Mouse (Mus musculus): ENCODE measurements at regions not wholly inside any gene's neighbourhood (a gene's known extent, or its start where the extent isn't known, plus 50 kb on each side); places are given as distances from the start of the nearest gene placed in this dataset.

GRCm38 (mm10) chr10:9457222-9457621 lies 217.8 kb downstream of the Samd5 start:
- ATAC-seq (ENCODE audit: insufficient read depth, low FRiP score, low read depth): no peak
- Histone ChIP-seq H3K4me3 (replicated peaks) (no peak overlapping the region), H3K27ac (no peak overlapping the region), H3K9me3 (no peaks in the 10 kb centered on the region), H3K4me2 (no peak overlapping the region), H3K36me3 (no peaks in the 10 kb centered on the region), H3K27me3 (replicated peaks) (no peaks in the 10 kb centered on the region), H3K9ac (no peak overlapping the region), H3K4me1 (no peaks in the 10 kb centered on the region)
- WGBS: 91% methylated on average over 1 of the region's 1 CpGs

DNA sequence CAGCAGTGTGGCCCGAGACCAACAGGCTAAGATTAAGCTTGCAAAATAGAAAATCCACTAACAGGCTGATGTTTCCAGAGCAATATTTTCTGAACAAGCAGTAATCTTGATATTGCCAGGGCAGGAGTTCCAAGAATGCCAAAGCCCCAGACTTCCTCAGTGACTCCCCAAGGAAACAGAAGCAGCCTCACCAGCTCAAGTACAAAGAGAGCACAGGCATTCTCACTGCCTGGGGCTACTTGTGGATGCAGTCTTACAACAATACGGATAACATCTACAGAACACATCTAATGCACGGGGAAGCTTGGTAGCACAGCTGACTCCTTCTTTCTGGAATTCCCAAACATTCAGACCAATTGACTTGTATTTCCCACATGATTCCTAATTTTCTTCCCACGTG lies 235.9 kb downstream of the Samd5 start:
- 56% methylated on average over 4 of the region's 4 CpGs for WGBS
- H3K9ac ChIP-seq: no peak overlapping the region
- no peaks in the 10 kb centered on the region for H3K4me1 ChIP-seq
- H3K9me3 ChIP-seq: no peaks in the 10 kb centered on the region
- no peaks in the 10 kb centered on the region for H3K27me3 ChIP-seq (replicated peaks)
- ATAC-seq (ENCODE audit: insufficient read depth, low FRiP score, low read depth): no peak
- no peak overlapping the region for H3K4me2 ChIP-seq
- no peaks in the 10 kb centered on the region for H3K36me3 ChIP-seq
- no peak overlapping the region for H3K27ac ChIP-seq
- H3K4me3 ChIP-seq (replicated peaks): no peak overlapping the region

- Histone ChIP-seq H3K27me3 (replicated peaks) (no peaks in the 10 kb centered on the region), H3K9ac (no peak overlapping the region), H3K36me3 (no peaks in the 10 kb centered on the region), H3K9me3 (no peaks in the 10 kb centered on the region), H3K4me3 (replicated peaks) (no peak overlapping the region), H3K4me2 (no peak overlapping the region), H3K27ac (no peak overlapping the region), H3K4me1 (no peaks in the 10 kb centered on the region)
- 53% methylated on average over 4 of the region's 4 CpGs for WGBS
- ATAC-seq (ENCODE audit: insufficient read depth, low FRiP score, low read depth): no peak
Measured at GRCm38 (mm10) chr10:9438366-9438765, 236.6 kb downstream of the Samd5 start.

DNA sequence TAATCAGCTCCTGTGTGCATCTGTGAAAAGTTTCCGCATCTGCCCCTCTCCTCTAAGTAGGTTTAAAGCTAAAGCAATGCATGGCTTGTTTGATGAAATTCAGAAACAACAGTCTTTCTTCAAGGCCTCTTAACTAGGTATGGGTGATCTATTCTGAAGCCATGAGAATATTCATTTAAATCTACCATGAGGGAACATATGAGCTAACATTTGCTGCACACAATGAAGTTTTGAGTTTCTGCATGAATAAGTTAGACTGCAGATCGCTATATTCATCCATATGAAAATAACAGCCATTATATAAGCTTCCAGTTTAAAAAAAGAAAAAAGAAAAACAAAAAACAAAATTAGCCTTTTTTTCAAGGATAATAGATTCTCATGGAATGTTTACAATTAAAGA lies 245.9 kb downstream of the Samd5 start:
- H3K9me3 ChIP-seq: no peaks in the 10 kb centered on the region
- H3K4me3 ChIP-seq (replicated peaks): no peak overlapping the region
- 87% methylated on average over 2 of the region's 2 CpGs for WGBS
- H3K27ac ChIP-seq: no peak overlapping the region
- no peaks in the 10 kb centered on the region for H3K36me3 ChIP-seq
- H3K27me3 ChIP-seq (replicated peaks): no peaks in the 10 kb centered on the region
- no peak overlapping the region for H3K4me2 ChIP-seq
- no peaks in the 10 kb centered on the region for H3K4me1 ChIP-seq
- no peak overlapping the region for H3K9ac ChIP-seq
- no peak for ATAC-seq (ENCODE audit: insufficient read depth, low FRiP score, low read depth)

DNA sequence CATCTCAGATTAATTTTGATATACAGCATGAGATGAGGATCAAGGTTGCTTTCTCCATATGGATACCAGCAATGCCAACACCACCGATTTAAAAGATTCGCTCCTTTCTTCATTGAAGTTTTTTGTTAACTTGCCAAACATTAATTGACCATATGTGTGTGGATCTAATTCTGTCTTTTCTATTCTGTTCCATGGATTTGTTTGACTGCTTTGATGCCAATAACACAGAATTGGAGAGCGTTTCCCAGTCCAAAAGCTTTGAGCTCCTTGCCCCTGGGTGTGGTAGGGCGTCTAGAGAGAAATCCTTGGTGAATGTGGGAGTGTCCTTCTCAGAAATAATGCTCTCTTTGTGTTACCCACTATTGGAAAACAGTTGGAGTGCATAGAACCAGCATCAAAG lies 254.3 kb downstream of the Samd5 start:
- Histone ChIP-seq H3K27me3 (replicated peaks) (no peaks in the 10 kb centered on the region), H3K4me2 (no peak overlapping the region), H3K27ac (no peak overlapping the region), H3K9ac (no peak overlapping the region), H3K9me3 (no peaks in the 10 kb centered on the region), H3K4me3 (replicated peaks) (no peak overlapping the region), H3K36me3 (no peaks in the 10 kb centered on the region), H3K4me1 (no peaks in the 10 kb centered on the region)
- WGBS: 65% methylated on average over 4 of the region's 4 CpGs
- no peak for ATAC-seq (ENCODE audit: insufficient read depth, low FRiP score, low read depth)

- no peak for ATAC-seq (ENCODE audit: insufficient read depth, low FRiP score, low read depth)
- H3K9ac ChIP-seq: no peak overlapping the region
- H3K9me3 ChIP-seq: no peaks in the 10 kb centered on the region
- no peaks in the 10 kb centered on the region for H3K4me1 ChIP-seq
- H3K4me3 ChIP-seq (replicated peaks): no peak overlapping the region
- no peaks in the 10 kb centered on the region for H3K36me3 ChIP-seq
- H3K27me3 ChIP-seq (replicated peaks): no peaks in the 10 kb centered on the region
- H3K27ac ChIP-seq: no peak overlapping the region
- no peak overlapping the region for H3K4me2 ChIP-seq
- WGBS: 98% methylated on average over 5 of the region's 5 CpGs
Measured at GRCm38 (mm10) chr10:9416685-9417084, 258.3 kb downstream of the Samd5 start.

DNA sequence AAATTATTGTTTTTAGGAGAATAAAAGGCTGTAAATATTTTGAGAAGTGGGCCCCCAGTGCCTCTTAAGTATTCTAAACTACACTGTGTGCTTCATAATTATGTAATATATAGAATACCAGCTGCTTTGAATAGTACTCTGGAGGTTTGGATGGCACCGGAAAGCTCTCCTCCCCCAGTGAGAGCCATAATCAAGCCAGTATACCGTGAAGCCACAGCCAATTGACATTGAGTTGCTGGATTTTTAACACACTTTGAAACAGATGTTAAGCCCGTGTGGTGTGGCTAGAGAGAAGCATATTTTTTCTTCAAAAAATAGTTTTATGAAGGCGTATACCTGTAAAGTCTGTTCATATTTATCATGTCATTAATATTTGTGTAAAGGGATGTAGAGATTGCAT lies 268.9 kb downstream of the Samd5 start:
- no peak overlapping the region for H3K9ac ChIP-seq
- no peaks in the 10 kb centered on the region for H3K9me3 ChIP-seq
- H3K36me3 ChIP-seq: no peaks in the 10 kb centered on the region
- 73% methylated on average over 4 of the region's 4 CpGs for WGBS
- no peak overlapping the region for H3K27ac ChIP-seq
- no peaks in the 10 kb centered on the region for H3K27me3 ChIP-seq (replicated peaks)
- H3K4me2 ChIP-seq: no peak overlapping the region
- no peaks in the 10 kb centered on the region for H3K4me1 ChIP-seq
- H3K4me3 ChIP-seq (replicated peaks): no peak overlapping the region
- no peak for ATAC-seq (ENCODE audit: insufficient read depth, low FRiP score, low read depth)

DNA sequence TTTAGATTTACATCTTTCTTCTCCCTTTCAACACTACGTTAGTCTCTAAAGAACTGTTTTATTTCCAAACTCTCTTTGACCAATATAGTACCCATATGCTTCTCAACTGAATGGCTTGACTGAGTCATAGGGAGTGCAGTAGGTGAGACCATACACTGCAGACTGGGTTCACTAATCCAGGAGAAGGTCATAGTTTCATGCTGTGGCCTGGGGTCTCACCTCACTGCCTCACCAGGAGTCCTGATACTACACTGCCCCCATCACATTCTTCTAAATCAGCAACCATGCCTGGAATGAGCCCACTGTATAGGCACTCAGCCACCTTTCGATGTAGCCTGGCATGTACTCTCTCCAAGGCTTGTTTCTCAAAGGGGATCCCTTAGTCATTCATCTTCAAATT lies 269.6 kb downstream of the Samd5 start:
- WGBS: 81% methylated on average over 2 of the region's 2 CpGs

GRCm38 (mm10) chr10:9404963-9405362 lies 270.0 kb downstream of the Samd5 start:
- ATAC-seq (ENCODE audit: insufficient read depth, low FRiP score, low read depth): no peak
- H3K27ac ChIP-seq: no peak overlapping the region
- H3K9ac ChIP-seq: no peak overlapping the region
- no peak overlapping the region for H3K4me3 ChIP-seq (replicated peaks)
- H3K4me1 ChIP-seq: no peaks in the 10 kb centered on the region
- H3K27me3 ChIP-seq (replicated peaks): no peaks in the 10 kb centered on the region
- no peaks in the 10 kb centered on the region for H3K36me3 ChIP-seq
- no peak overlapping the region for H3K4me2 ChIP-seq
- WGBS: 83% methylated on average over 6 of the region's 6 CpGs
- H3K9me3 ChIP-seq: no peaks in the 10 kb centered on the region

More for the DNA sequence above, 269.6 kb downstream of the Samd5 start:
- Histone ChIP-seq H3K36me3 (no peaks in the 10 kb centered on the region), H3K27me3 (replicated peaks) (no peaks in the 10 kb centered on the region), H3K4me3 (replicated peaks) (no peak overlapping the region), H3K9ac (no peak overlapping the region), H3K27ac (no peak overlapping the region), H3K4me1 (no peaks in the 10 kb centered on the region), H3K9me3 (no peaks in the 10 kb centered on the region), H3K4me2 (no peak overlapping the region)
- ATAC-seq (ENCODE audit: insufficient read depth, low FRiP score, low read depth): no peak

GRCm38 (mm10) chr10:9400911-9401617 lies 273.9 kb downstream of the Samd5 start:
- Histone ChIP-seq H3K9ac (no peak overlapping the region), H3K4me1 (no peaks in the 10 kb centered on the region), H3K27me3 (replicated peaks) (no peaks in the 10 kb centered on the region), H3K4me3 (replicated peaks) (no peak overlapping the region), H3K9me3 (no peaks in the 10 kb centered on the region), H3K27ac (no peak overlapping the region), H3K4me2 (no peak overlapping the region), H3K36me3 (no peaks in the 10 kb centered on the region)
- no peak for ATAC-seq (ENCODE audit: insufficient read depth, low FRiP score, low read depth)
- 88% methylated on average over 15 of the region's 15 CpGs for WGBS

DNA sequence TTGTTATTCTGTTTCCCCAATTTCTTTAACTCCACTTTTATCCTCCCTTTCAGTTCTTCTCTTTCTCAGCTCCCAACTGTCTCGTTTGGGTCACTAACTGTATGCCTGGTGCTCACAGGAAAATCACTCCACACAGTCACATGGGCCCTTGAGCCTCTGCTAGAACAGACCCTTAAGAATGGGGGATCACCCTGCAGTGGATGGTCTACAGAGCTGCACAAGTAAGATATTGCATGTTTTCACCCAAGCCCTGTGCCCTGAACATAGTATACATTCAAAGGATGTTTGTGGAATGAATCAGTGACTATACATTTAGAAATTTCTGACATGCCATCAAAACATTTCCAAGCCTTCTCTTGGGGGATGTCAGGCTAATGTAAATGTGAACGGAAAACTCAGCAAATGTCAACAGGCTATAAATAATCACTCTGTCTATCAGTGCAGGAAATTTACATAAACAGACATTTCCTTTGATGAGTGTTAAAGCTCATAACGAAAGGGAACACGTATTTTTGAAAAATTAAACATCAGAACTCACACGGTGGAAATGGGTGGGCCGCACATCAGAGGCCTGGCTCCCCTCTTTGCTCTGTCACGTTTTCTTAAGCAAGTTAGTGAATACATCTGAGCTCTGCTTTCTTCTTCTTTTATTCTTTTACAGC lies 297.4 kb downstream of the Samd5 start:
- no peak overlapping the region for H3K27ac ChIP-seq
- H3K9me3 ChIP-seq: no peaks in the 10 kb centered on the region
- no peaks in the 10 kb centered on the region for H3K27me3 ChIP-seq (replicated peaks)
- ATAC-seq (ENCODE audit: insufficient read depth, low FRiP score, low read depth): no peak
- H3K9ac ChIP-seq: no peak overlapping the region
- no peak overlapping the region for H3K4me2 ChIP-seq
- peaks cover 2% of the 10 kb centered on the region; the same call in 1 of the 2 replicates for H3K4me1 ChIP-seq
- H3K4me3 ChIP-seq (replicated peaks): no peak overlapping the region
- 35% methylated on average over 7 of the region's 7 CpGs for WGBS
- H3K36me3 ChIP-seq: no peaks in the 10 kb centered on the region

DNA sequence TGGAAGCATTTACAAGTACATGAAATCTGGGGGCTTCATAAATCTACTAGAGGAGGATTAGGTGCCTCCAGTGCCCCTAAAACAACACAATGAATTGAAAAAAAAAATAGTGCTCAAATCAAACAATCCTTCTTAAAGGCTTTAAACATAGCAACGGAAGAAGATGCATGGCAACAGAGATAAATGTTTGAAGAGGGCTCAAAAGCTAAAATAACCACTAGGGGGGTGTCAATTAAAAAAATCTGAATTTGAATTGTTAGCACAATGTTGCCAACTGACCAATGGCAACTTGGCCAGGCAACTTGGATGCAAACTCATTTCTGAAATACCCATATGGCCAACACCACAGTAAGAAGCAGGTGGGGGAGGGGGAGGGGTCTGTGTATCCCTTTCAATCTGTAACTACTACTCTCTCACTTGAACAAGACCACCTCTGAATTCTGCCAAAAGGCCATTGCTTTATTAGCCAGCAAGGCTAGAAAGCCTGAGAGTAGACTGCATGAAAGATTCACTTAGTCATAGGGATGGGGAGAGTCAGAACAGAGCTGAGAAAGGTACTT lies 312.6 kb downstream of the Samd5 start:
- Histone ChIP-seq H3K27ac (no peak overlapping the region), H3K9ac (no peak overlapping the region), H3K9me3 (no peaks in the 10 kb centered on the region), H3K36me3 (no peaks in the 10 kb centered on the region), H3K4me1 (no peaks in the 10 kb centered on the region), H3K4me3 (replicated peaks) (no peak overlapping the region), H3K27me3 (replicated peaks) (no peaks in the 10 kb centered on the region), H3K4me2 (no peak overlapping the region)
- 64% methylated on average over 1 of the region's 1 CpGs for WGBS
- ATAC-seq (ENCODE audit: insufficient read depth, low FRiP score, low read depth): no peak

Data from stomach, embryonic 15.5 days (tissue).